Mouse (Mus musculus): Measurements from ENCODE around the gene Mrpl33.

Mrpl33 gene

DNA sequence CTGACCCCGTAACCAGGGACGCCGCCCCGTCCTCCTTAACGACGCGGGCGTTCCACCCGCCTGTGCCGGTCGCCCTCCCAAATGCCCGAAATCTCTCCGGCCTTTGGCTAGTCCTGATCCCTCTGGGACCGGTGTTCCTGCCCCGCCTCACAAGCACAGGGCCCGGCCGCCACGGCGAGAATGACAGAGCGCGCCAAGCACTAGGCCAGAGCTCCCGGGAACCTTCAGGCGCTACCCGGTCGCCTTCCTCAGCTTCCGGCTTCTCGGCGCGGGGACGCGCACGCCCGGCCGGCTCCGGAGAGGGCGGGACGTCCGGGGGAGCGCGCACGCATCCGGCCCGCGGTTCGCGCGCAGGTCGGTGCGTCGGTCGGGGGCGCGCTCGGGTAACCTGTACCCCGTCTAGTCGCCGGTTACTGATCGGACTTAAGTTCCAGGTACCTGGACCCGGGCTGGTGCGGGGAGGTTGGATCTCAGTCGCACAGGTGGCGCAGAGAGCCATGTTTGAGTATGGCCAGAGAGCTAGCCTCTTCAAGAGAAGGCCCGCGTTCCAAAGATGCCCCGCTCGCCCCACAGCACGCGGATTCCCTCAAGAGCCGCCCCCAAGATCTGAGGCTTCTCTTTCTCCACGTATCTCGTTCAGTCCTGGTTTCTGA lies 101.0 kb downstream of the Mrpl33 start, which contains the start of gene Babam2:
TSS of gene Babam2 (plus strand) at position 41 of the 653 bp plus-strand sequence.
- in situ Hi-C loops (cut with MboI, MseI), result loop anchor here (5.0 kb wide), 1 partner anchor 120 kb away; no protein-coding TSS in a partner anchor

DNA sequence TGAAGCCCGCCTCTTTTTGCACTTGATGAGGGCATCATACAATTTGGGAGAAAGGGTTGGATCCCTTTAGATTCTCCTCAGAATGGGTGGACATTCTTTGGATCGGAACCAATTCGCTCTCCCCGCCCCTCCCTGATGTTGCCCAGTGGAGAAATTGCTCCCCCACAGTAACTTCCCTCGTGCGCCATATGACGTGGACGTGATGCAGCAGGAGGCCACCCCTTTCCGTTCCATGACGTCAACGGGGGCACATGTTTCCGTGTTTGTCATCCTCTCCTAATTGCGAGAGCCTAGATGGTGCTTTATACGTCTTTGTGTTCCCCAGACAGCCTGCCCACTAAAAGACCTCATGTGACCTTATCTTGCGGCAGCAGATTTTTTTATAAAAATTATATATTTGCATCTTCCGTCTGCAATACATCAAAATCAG lies 101.6 kb downstream of the Mrpl33 start:
- in situ Hi-C loops (cut with MboI, MseI), result loop anchor here (5.0 kb wide), 1 partner anchor 121 kb away; no protein-coding TSS in a partner anchor

DNA sequence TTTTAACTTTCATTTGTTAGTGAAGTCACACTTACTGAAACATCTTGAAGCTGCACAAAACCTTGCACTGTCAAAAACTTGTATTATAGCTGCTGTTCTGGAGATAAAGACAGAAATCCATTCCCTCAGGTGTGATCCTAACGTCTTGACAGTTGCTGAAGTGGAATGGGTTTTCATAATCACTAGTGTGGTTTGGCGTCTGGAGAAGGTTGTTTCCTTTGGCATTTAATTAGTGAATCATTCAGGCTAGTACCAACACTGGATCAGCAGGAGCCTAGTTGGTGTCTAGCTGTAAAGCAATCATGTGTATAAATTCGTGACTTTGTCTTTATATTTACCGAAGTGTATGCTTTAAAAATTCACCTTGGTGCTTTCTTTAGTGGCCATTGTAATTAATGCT lies 102.2 kb downstream of the Mrpl33 start:
- in situ Hi-C loops (cut with MboI, MseI), result loop anchor here (5.0 kb wide), 1 partner anchor 122 kb away; no protein-coding TSS in a partner anchor

- in situ Hi-C loops (cut with MboI, MseI), result loop anchor here (5.0 kb wide), 1 partner anchor 122 kb away; no protein-coding TSS in a partner anchor
These were observed 102.7 kb downstream of the Mrpl33 start for GRCm38 (mm10) chr5:31699397-31699796.

DNA sequence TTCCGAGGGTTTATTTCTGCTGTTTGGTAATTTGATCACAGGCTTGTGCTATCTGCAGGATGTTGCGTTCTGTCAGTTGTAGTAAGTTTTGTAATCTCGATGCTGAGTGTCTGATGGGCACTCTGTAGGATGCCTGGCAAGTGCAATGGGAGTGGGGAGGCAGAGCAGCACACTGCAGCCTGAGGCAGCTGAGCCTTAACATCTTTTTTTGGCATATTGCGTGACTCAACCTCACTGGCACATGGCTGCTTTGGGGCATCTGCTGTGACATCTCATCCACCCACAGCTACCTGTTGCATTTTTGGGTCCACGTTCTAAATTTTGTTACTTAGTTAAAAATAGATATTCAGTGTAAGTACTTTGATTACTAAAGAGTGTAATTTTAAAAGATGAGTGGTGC lies 108.2 kb downstream of the Mrpl33 start:
- in situ Hi-C loops (cut with MboI, MseI), result no loop called here

DNA sequence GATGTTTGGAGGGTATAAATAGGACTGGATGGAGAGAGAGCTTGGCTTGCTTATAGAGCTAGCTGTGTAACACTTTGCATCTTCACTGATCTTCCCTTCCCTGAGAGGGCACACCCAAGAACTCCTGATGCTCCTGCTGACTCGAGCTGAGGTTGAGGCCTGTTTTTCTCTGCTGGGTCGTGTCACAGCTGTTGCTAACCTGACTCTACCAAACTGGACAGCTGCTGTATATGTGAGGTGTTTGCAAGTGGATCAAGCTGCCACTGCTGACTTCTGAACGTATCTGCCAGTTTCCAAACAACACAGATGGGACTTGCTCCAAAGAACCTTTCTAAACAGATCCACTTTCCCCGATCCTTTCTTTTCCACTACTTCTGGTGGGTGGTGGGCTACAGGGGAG lies 110.1 kb downstream of the Mrpl33 start:
- in situ Hi-C loops (cut with MboI, MseI), result no loop called here

- in situ Hi-C loops (cut with MboI, MseI), result no loop called here
These were observed 112.7 kb downstream of the Mrpl33 start for GRCm38 (mm10) chr5:31709389-31709788.

DNA sequence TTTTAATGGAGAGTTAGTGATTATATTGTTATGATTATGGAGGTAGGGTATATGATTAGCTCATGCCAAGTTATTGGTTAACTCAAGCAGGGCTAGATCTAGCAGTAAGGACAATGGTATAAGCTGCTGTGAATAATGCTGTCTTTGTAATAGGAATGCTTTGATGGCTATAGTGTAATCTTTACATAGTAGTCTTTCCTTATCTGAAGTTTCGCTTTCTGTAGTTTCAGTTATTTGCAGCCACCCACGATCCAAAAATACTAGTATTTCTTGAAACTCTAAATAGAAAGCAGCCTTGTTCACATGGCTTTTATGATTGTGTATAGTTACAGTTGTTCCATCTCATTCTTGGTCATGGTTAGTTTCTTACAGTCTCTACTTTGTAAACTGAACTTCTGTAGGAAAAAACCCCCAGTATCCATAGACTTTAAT lies 116.6 kb downstream of the Mrpl33 start:
- in situ Hi-C loops (cut with MboI, MseI), result no loop called here

DNA sequence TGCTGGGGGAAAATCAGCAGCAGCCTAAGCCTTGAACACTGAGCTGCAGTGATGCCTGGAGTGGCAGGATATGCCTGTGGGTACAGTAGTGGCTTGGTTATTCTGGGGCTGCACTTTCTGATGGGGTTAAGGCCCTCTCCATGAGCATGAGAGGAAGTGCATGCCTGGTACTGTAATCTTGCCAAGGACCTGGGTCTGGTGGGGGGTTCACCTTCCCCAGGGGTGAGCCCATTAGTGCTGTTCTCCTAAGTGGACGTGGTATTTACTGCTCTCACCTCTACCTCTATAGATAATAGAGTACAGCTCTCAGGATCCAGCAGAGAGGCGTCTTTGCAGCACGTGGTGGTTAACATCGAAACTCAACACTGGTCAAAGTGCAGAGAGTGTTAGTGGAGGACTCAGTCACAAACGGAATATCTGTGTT lies 117.1 kb downstream of the Mrpl33 start:
- in situ Hi-C loops (cut with MboI, MseI), result no loop called here

Measured in regulatory T cell (primary cell).